In genomic region chr3:132949791-132950528, GRCm38 (mm10) we compare ENCODE assay signal across 8 mouse cellular contexts. TPM values are rescaled to one million over a fixed set of nuclear protein-coding genes. Genes with fewer than 3 reads are reported as not detected.
DNase-seq lines count a peak whose midpoint lies in the region; ATAC-seq lines count a peak whose summit lies in the region.

TSS of gene Npnt (minus strand) at chr3:132950291.

- peak within 1 kb of the TSS; percentile 66 for H3K4me3 ChIP-seq in forebrain, embryonic 12.5 days (replicated peaks)
- H3K4me3 ChIP-seq in hindbrain, embryonic 16.5 days (ENCODE audit: low read length), result peak within 1 kb of the TSS; percentile 73
- peak within 1 kb of the TSS; percentile 68 for H3K4me3 ChIP-seq in stomach, embryonic 14.5 days (ENCODE audit: low read depth, low read length)

- H3K27me3 ChIP-seq in forebrain, embryonic 12.5 days, result peaks cover 31% of the 10 kb centered on the region
- no peaks in the 10 kb centered on the region for H3K27me3 ChIP-seq in hindbrain, embryonic 16.5 days (replicated peaks; ENCODE audit: control insufficient read depth, insufficient read depth, low read length)
- no peaks in the 10 kb centered on the region for H3K27me3 ChIP-seq in stomach, embryonic 14.5 days (ENCODE audit: control insufficient read depth, insufficient read depth, low read length)

- ATAC-seq in CD4-positive, CD25-positive, alpha-beta regulatory T cell, adult 4 months, result no peak
- ATAC-seq in forebrain, embryonic 12.5 days (ENCODE audit: low FRiP score), result peak; percentile 90
- peak; percentile 87 for ATAC-seq in hindbrain, embryonic 16.5 days
- ATAC-seq in megakaryocyte progenitor cell, adult 5-6 weeks (replicated peaks; ENCODE audit: poor library complexity), result peak; percentile 37
- peak; percentile 85 for ATAC-seq in stomach, embryonic 14.5 days (ENCODE audit: insufficient number of reproducible peaks, insufficient read depth, low FRiP score, low read depth)

- intact Hi-C loops in left cerebral cortex, postnatal 25 days (cut with DNase I), result no loop called here

- peak; percentile 15 for DNase-seq in CD4-positive, CD25-positive, alpha-beta regulatory T cell, adult 2 months (ENCODE audit: low read depth, low spot score)
- DNase-seq in WW6 (ENCODE audit: low read depth, low spot score), result peak; percentile 33
- DNase-seq in left cerebral cortex, postnatal 25 days (ENCODE audit: low spot score in 2 of 2), result peak; percentile 28 to 31

- WGBS in forebrain, embryonic 12.5 days, result under 1% methylated on average over 68 of the region's 82 CpGs
- WGBS in hindbrain, embryonic 16.5 days, result 0% methylated on average over 52 of the region's 82 CpGs
- 1% methylated on average over 72 of the region's 82 CpGs for WGBS in stomach, embryonic 14.5 days

- H3K27ac ChIP-seq in forebrain, embryonic 12.5 days, result no peak within 1 kb of the TSS
- H3K27ac ChIP-seq in hindbrain, embryonic 16.5 days (ENCODE audit: low read depth, low read length), result no peak within 1 kb of the TSS
- H3K27ac ChIP-seq in stomach, embryonic 14.5 days (ENCODE audit: low read length), result no peak within 1 kb of the TSS

- peaks cover 18% of the 10 kb centered on the region for H3K4me1 ChIP-seq in forebrain, embryonic 12.5 days
- H3K4me1 ChIP-seq in hindbrain, embryonic 16.5 days (ENCODE audit: control insufficient read depth, insufficient read depth, low read depth, low read length), result peaks cover 11% of the 10 kb centered on the region
- peaks cover 6% of the 10 kb centered on the region; the same call in 1 of the 2 replicates for H3K4me1 ChIP-seq in stomach, embryonic 14.5 days (ENCODE audit: control insufficient read depth, insufficient read depth, low read length)

- peak within 1 kb of the TSS; percentile 99 for H3K4me2 ChIP-seq in forebrain, embryonic 12.5 days
- peak within 1 kb of the TSS; percentile 72 for H3K4me2 ChIP-seq in hindbrain, embryonic 16.5 days (ENCODE audit: low read length)
- H3K4me2 ChIP-seq in stomach, embryonic 14.5 days (replicated peaks; ENCODE audit: low read depth, low read length), result peak within 1 kb of the TSS; percentile 96

- peak within 1 kb of the TSS; percentile 65 for H3K9ac ChIP-seq in forebrain, embryonic 12.5 days
- H3K9ac ChIP-seq in hindbrain, embryonic 16.5 days (ENCODE audit: low read depth, low read length), result peak within 1 kb of the TSS; percentile 71
- H3K9ac ChIP-seq in stomach, embryonic 14.5 days (replicated peaks; ENCODE audit: low read depth, low read length), result peak within 1 kb of the TSS; percentile 30

- H3K9me3 ChIP-seq in forebrain, embryonic 12.5 days, result no peaks in the 10 kb centered on the region
- no peaks in the 10 kb centered on the region for H3K9me3 ChIP-seq in hindbrain, embryonic 16.5 days (ENCODE audit: control insufficient read depth, low read length)
- no peaks in the 10 kb centered on the region for H3K9me3 ChIP-seq in stomach, embryonic 14.5 days (ENCODE audit: control insufficient read depth, low read depth, low read length)

- H3K36me3 ChIP-seq in forebrain, embryonic 12.5 days (replicated peaks), result no peaks in the 10 kb centered on the region
- H3K36me3 ChIP-seq in hindbrain, embryonic 16.5 days (ENCODE audit: control insufficient read depth, insufficient read depth, low read length), result no peaks in the 10 kb centered on the region
- H3K36me3 ChIP-seq in stomach, embryonic 14.5 days (ENCODE audit: control insufficient read depth, insufficient read depth, low read length), result no peaks in the 10 kb centered on the region

RNA-seq across cellular contexts. Expression of gene Npnt, which starts in this region (rescaled TPM):
- polyA plus RNA-seq in CD4-positive, CD25-positive, alpha-beta regulatory T cell, adult 4 months (2017; shearing (Covaris generic)), result under 1 TPM; 0.36 to 0.79 TPM
- polyA plus RNA-seq in forebrain, embryonic 12.5 days (2016; fragmentation: Nextera tagmentation; extraction: Ambion mirVana), result 4.3 and 5.0 TPM in 2 replicates
- 23.8 and 30.0 TPM in 2 replicates for polyA plus RNA-seq in hindbrain, embryonic 16.5 days (2015; fragmentation: Nextera tagmentation; extraction: Ambion mirVana)
- 10 to 100 TPM; 21.4 to 23.1 TPM for total RNA-seq in left cerebral cortex, postnatal 25 days (2021)
- not detected in 2 replicates for total RNA-seq in megakaryocyte progenitor cell, adult 5-6 weeks (2015)
- total RNA-seq in megakaryocyte progenitor cell, adult 5-6 weeks (2017), result 0.47 TPM in 1 of 2 replicates, not detected in the other
- polyA plus RNA-seq in stomach, embryonic 14.5 days (2014; fragmentation: Nextera tagmentation; extraction: Ambion mirVana), result 51.8 and 56.1 TPM in 2 replicates

Comparison
In these comparisons a context has a peak if more than half of its experiments do, and no peak if none do; other contexts are left out.
1. RNA of gene Npnt (total RNA-seq): 21.4 to 23.1 TPM in left cerebral cortex, postnatal 25 days; 0.47 TPM in megakaryocyte progenitor cell, adult 5-6 weeks; every median in the first group is over 10 times any median in the second.
2. Peak in ATAC-seq in megakaryocyte progenitor cell, adult 5-6 weeks; RNA of the gene not detected or under 1 TPM.
3. Peak in every context shown above with its lines, with median percentiles within 50 percentile points of each other: DNase-seq, H3K4me2 ChIP-seq, H3K4me3 ChIP-seq and H3K9ac ChIP-seq.